Mouse (Mus musculus) testis, adult 2 months (tissue): ENCODE results near the gene Myrfl.

ENCODE experiments used
- CTCF ChIP-seq: fragments of 200-500 bp; IDR thresholded peaks from 2 replicates; pipeline ENCODE4 v1.5.1; 2012; ENCODE audit warnings: low read depth, mild to moderate bottlenecking, inconsistent platforms, low read length, moderate library complexity; ENCODE audit not compliant: control insufficient read depth, insufficient read depth, insufficient replicate concordance
- POLR2A ChIP-seq: fragments of 200-500 bp; IDR thresholded peaks from 2 replicates; pipeline ENCODE4 v1.6.1; 2012; ENCODE audit warnings: low read depth, mild to moderate bottlenecking, inconsistent platforms, low read length, moderate library complexity; ENCODE audit not compliant: control insufficient read depth

- TF ChIP-seq POLR2A = no peak
- no peak for TF ChIP-seq CTCF
Observed at GRCm38 (mm10) chr10:116748681-116749080, 148.0 kb downstream of the Myrfl start.
